In the genomic region with DNA sequence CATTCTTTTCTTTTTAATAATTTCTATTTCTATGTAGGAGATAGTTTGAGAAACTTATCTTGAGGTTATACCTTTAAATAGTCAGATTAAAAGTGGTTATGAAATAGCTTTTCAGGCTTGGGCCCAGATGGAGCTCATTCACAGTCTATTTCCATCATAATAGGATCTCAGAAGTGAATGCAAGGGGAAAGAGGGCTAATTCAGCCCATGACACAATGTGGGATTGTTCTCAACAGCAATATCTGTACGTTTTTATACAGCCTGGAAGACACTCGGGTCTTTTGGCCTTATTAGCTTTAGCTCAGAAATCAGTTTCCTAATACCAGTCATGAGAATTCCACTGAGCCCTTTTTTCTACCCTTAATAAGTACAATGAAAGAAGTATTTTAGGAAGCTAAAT, we compare ENCODE assay signal across 26 mouse cellular contexts.
DNase-seq lines count a peak whose midpoint lies in the region; ATAC-seq and TF ChIP-seq lines count a peak whose summit lies in the region.
"Had no signal": no experiment of that assay in that cellular context is flagged by ENCODE, and none has a peak within 500 bp of the region (broad histone marks: within the 10 kb centered on the region; RNA-seq: fewer than 3 reads in every experiment).

No protein-coding gene starts in this region.

- peak; percentile 6 for DNase-seq in embryo, embryonic 10 days (ENCODE audit: low spot score)
- no peak for DNase-seq in embryo, embryonic 9.5 days (ENCODE audit: extremely low spot score)
- no peak for DNase-seq in hindbrain, postnatal 0 days (ENCODE audit: low spot score)
- peak; percentile 9 for DNase-seq in mesoderm, embryonic 11.5 days (ENCODE audit: low read depth, low spot score)
- DNase-seq in midbrain, postnatal 0 days (ENCODE audit: low spot score), result peak; percentile 5
- DNase-seq in layer of hippocampus, postnatal 36 days, result no peak
- DNase-seq: adrenal gland, postnatal 36 days; cerebellum, adult 11 months; cerebellum, adult 9-11 months; gastrocnemius, postnatal 10 days; heart, adult 11 months; heart, postnatal 10 days; kidney, postnatal 36 days; liver, postnatal 0 days; lung, postnatal 10 days; right cerebral cortex, postnatal 14 days; spleen, adult 18-20 months had no signal

- H3K4me2 ChIP-seq in hindbrain, embryonic 12.5 days (replicated peaks), result no peak overlapping the region
- no peak overlapping the region for H3K4me2 ChIP-seq in hindbrain, postnatal 0 days (ENCODE audit: low read depth, low read length)
- H3K4me2 ChIP-seq in midbrain, postnatal 0 days (ENCODE audit: low read depth, low read length, poor library complexity, severe bottlenecking), result no peak overlapping the region
- H3K4me2 ChIP-seq: embryonic facial prominence, embryonic 15.5 days; heart, embryonic 11.5 days; hindbrain, embryonic 15.5 days; kidney, embryonic 15.5 days; limb, embryonic 12.5 days; liver, embryonic 11.5 days had no signal

- TF ChIP-seq CTCF in hindbrain, postnatal 0 days (IDR thresholded peaks at IDR 0.05; ENCODE audit: low read depth), result no peak
- TF ChIP-seq CTCF in midbrain, postnatal 0 days (IDR thresholded peaks at IDR 0.05), result no peak

- H3K36me3 ChIP-seq in hindbrain, embryonic 12.5 days, result no peaks in the 10 kb centered on the region
- no peaks in the 10 kb centered on the region for H3K36me3 ChIP-seq in hindbrain, postnatal 0 days (ENCODE audit: insufficient read depth, low read length)
- no peaks in the 10 kb centered on the region for H3K36me3 ChIP-seq in midbrain, postnatal 0 days (ENCODE audit: insufficient read depth, low read length)
- H3K36me3 ChIP-seq: embryonic facial prominence, embryonic 15.5 days; hindbrain, embryonic 15.5 days; kidney, embryonic 15.5 days; limb, embryonic 12.5 days had no signal

- H3K27ac ChIP-seq in hindbrain, embryonic 12.5 days, result peak overlapping the region; percentile 40; the same call in 1 of the 2 replicates
- no peak overlapping the region for H3K27ac ChIP-seq in hindbrain, postnatal 0 days
- no peak overlapping the region for H3K27ac ChIP-seq in midbrain, postnatal 0 days (ENCODE audit: low read depth, low read length)
- H3K27ac ChIP-seq: embryonic facial prominence, embryonic 15.5 days; hindbrain, embryonic 15.5 days; kidney, embryonic 15.5 days; limb, embryonic 12.5 days had no signal

- no peak overlapping the region for H3K9ac ChIP-seq in hindbrain, embryonic 12.5 days
- no peak overlapping the region for H3K9ac ChIP-seq in hindbrain, postnatal 0 days (replicated peaks; ENCODE audit: low read length)
- H3K9ac ChIP-seq in midbrain, postnatal 0 days (replicated peaks; ENCODE audit: low read length, poor library complexity, severe bottlenecking), result no peak overlapping the region
- H3K9ac ChIP-seq: embryonic facial prominence, embryonic 15.5 days; hindbrain, embryonic 15.5 days; kidney, embryonic 15.5 days; limb, embryonic 12.5 days; liver, postnatal 0 days had no signal

- H3K4me1 ChIP-seq in hindbrain, embryonic 12.5 days, result no peaks in the 10 kb centered on the region
- H3K4me1 ChIP-seq in hindbrain, postnatal 0 days (ENCODE audit: insufficient read depth, low read length), result no peaks in the 10 kb centered on the region
- no peaks in the 10 kb centered on the region for H3K4me1 ChIP-seq in midbrain, postnatal 0 days (ENCODE audit: insufficient read depth, low read length)
- H3K4me1 ChIP-seq: embryonic facial prominence, embryonic 15.5 days; hindbrain, embryonic 15.5 days; kidney, embryonic 15.5 days; limb, embryonic 12.5 days had no signal

- H3K9me3 ChIP-seq in hindbrain, embryonic 12.5 days (replicated peaks), result no peaks in the 10 kb centered on the region
- H3K9me3 ChIP-seq in hindbrain, postnatal 0 days (ENCODE audit: low read length), result no peaks in the 10 kb centered on the region
- no peaks in the 10 kb centered on the region for H3K9me3 ChIP-seq in midbrain, postnatal 0 days (ENCODE audit: low read length)
- H3K9me3 ChIP-seq: embryonic facial prominence, embryonic 15.5 days; hindbrain, embryonic 15.5 days; kidney, embryonic 15.5 days; limb, embryonic 12.5 days had no signal

- no peaks in the 10 kb centered on the region for H3K27me3 ChIP-seq in hindbrain, embryonic 12.5 days
- no peaks in the 10 kb centered on the region for H3K27me3 ChIP-seq in hindbrain, postnatal 0 days (ENCODE audit: insufficient read depth, low read length)
- H3K27me3 ChIP-seq in midbrain, postnatal 0 days (ENCODE audit: insufficient read depth, low read length), result no peaks in the 10 kb centered on the region
- H3K27me3 ChIP-seq: embryonic facial prominence, embryonic 15.5 days; hindbrain, embryonic 15.5 days; kidney, embryonic 15.5 days; limb, embryonic 12.5 days had no signal

- peak; percentile 56; the same call in 1 of the 2 replicates for ATAC-seq in hindbrain, embryonic 12.5 days (ENCODE audit: low FRiP score)
- no peak for ATAC-seq in hindbrain, postnatal 0 days
- ATAC-seq in midbrain, postnatal 0 days (ENCODE audit: low FRiP score), result no peak
- ATAC-seq in granulocyte monocyte progenitor cell, adult 5-6 weeks (replicated peaks; ENCODE audit: poor library complexity, severe bottlenecking), result no peak
- ATAC-seq: intestine, postnatal 0 days; liver, postnatal 0 days had no signal

- 14% methylated on average over 2 of the region's 2 CpGs for WGBS in hindbrain, embryonic 12.5 days
- 20% methylated on average over 2 of the region's 2 CpGs for WGBS in hindbrain, postnatal 0 days
- WGBS in midbrain, postnatal 0 days, result 13% methylated on average over 2 of the region's 2 CpGs

- H3K4me3 ChIP-seq in hindbrain, embryonic 12.5 days, result no peak overlapping the region
- no peak overlapping the region for H3K4me3 ChIP-seq in hindbrain, postnatal 0 days (ENCODE audit: low read length)
- no peak overlapping the region for H3K4me3 ChIP-seq in midbrain, postnatal 0 days (ENCODE audit: low read depth, low read length)
- H3K4me3 ChIP-seq: embryonic facial prominence, embryonic 15.5 days; hindbrain, embryonic 15.5 days; kidney, embryonic 15.5 days; limb, embryonic 12.5 days had no signal

Comparison
In these comparisons a context has a peak if more than half of its experiments do, and no peak if none do; other contexts are left out.
1. DNase-seq: peak in embryo, embryonic 10 days (single experiment), mesoderm, embryonic 11.5 days (single experiment) and midbrain, postnatal 0 days (single experiment); none in embryo, embryonic 9.5 days (single experiment), hindbrain, postnatal 0 days (single experiment) and layer of hippocampus, postnatal 36 days (0 of 2).